Mouse (Mus musculus): ENCODE measurements around the gene Rab7b. TPM values are rescaled to one million over a fixed set of nuclear protein-coding genes. Genes with fewer than 3 reads are reported as not detected.

The Rab7b gene
- total and polyA plus RNA-seq, 3 experiments: 0.19 TPM; not detected in 2

- H3K27ac ChIP-seq (ENCODE audit: insufficient read depth, low read depth): no peak overlapping the region
- H3K4me3 ChIP-seq (replicated peaks in 1 of 3; ENCODE audit: low read depth in 2 of 3, low read length in 2 of 3, poor library complexity in 1 of 3): no peak overlapping the region
- peaks cover 2% of the 10 kb centered on the region for H3K27me3 ChIP-seq (replicated peaks)
- TF ChIP-seq ZC3H11A (IDR thresholded peaks at IDR 0.05; ENCODE audit: low read depth, low read length) (no peak), SMC3 (IDR thresholded peaks at IDR 0.05; ENCODE audit: low read depth, low read length) (no peak), POLR2AphosphoS2 (IDR thresholded peaks at IDR 0.05; ENCODE audit: low read depth, low read length) (no peak), CHD2 (IDR thresholded peaks at IDR 0.05; ENCODE audit: low read length) (no peak), NELFE (IDR thresholded peaks at IDR 0.05; ENCODE audit: low read depth, low read length) (no peak), POLR2A (IDR thresholded peaks at IDR 0.05; ENCODE audit: low read depth, low read length) (no peak), EP300 (IDR thresholded peaks at IDR 0.05; ENCODE audit: low read length) (no peak), UBTF (IDR thresholded peaks at IDR 0.05; ENCODE audit: low read depth, low read length) (no peak), MAX (IDR thresholded peaks at IDR 0.05; ENCODE audit: low read length) (no peak), MAZ (IDR thresholded peaks at IDR 0.05; ENCODE audit: low read depth, low read length) (no peak)
- H3K4me1 ChIP-seq (ENCODE audit: control insufficient read depth in 1 of 2, insufficient read depth in 2 of 2): peaks cover 17 to 61% of the 10 kb centered on the region in 2 experiments
- DNase-seq (ENCODE audit: extremely low read depth): no peak
- in situ Hi-C loops (cut with MboI; ENCODE audit: low pct_ligation_motif_present, low pct_unique_long_range_greater_than_20kb, low sequenced_read_pairs) (loop anchor here (5.0 kb wide), 1 partner anchor 40 kb away; no protein-coding TSS in a partner anchor), dilution Hi-C loops (cut with MboI; ENCODE audit: extremely low pct_ligation_motif_present, extremely low pct_unique_long_range_greater_than_20kb, low sequenced_read_pairs) (no loop called here)
- no peaks in the 10 kb centered on the region for H3K9me3 ChIP-seq (replicated peaks; ENCODE audit: low read length)
- no peaks in the 10 kb centered on the region for H3K79me2 ChIP-seq (replicated peaks; ENCODE audit: control insufficient read depth, extremely low read depth, insufficient read depth, poor library complexity, severe bottlenecking)
- no peak overlapping the region for H3K4me2 ChIP-seq (ENCODE audit: insufficient read depth, low read depth, poor library complexity, severe bottlenecking)
- H3K9ac ChIP-seq (ENCODE audit: insufficient read depth, low read depth): no peak overlapping the region
- no peaks in the 10 kb centered on the region for H3K36me3 ChIP-seq (replicated peaks in 1 of 2; ENCODE audit: control insufficient read depth in 1 of 2, insufficient read depth in 1 of 2, low read length in 1 of 2)
Measured at GRCm38 (mm10) chr1:131757211-131757610, 68.7 kb downstream of the Rab7b start.

DNA sequence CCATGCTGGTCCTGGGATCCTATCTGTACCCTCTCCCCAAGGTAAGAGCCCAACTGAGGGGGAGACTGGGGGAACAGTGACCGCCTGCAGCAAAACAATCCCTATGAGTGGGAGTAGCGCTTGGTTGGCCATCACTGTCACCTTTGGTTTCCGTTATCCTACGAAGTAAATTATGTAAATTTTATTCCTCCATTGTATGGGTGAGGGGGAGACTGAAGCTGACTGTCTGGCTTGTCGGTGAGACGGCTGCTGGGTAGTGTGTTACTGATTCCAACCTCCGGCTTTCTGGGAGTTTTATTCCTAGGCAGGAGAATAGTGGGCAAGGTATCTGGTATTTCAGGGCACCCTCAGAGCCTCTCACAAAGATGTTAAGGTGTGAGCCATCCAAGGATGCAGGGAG lies 70.3 kb downstream of the Rab7b start:
- H3K27me3 ChIP-seq (replicated peaks): no peaks in the 10 kb centered on the region
- TF ChIP-seq USF1 (IDR thresholded peaks at IDR 0.05; ENCODE audit: low read depth, low read length) (no peak), MAX (IDR thresholded peaks at IDR 0.05; ENCODE audit: low read length) (no peak), ZC3H11A (IDR thresholded peaks at IDR 0.05; ENCODE audit: low read depth, low read length) (no peak), SIN3A (IDR thresholded peaks at IDR 0.05; ENCODE audit: low read length) (no peak), EP300 (IDR thresholded peaks at IDR 0.05; ENCODE audit: low read length) (no peak), RAD21 (IDR thresholded peaks at IDR 0.05; ENCODE audit: low read depth, low read length) (no peak), MXI1 (IDR thresholded peaks at IDR 0.05; ENCODE audit: low read depth, low read length) (no peak), CTCF (conservative IDR thresholded peaks at IDR 0.05 in 1 of 2, IDR thresholded peaks at IDR 0.05 in 1 of 2; ENCODE audit: low read depth in 2 of 2, low read length in 2 of 2) (no peak), RCOR1 (conservative IDR thresholded peaks at IDR 0.05; ENCODE audit: low read depth, low read length) (no peak)
- in situ Hi-C loops (cut with MboI; ENCODE audit: low pct_ligation_motif_present, low pct_unique_long_range_greater_than_20kb, low sequenced_read_pairs) (loop anchor here (5.0 kb wide), 1 partner anchor 41 kb away; no protein-coding TSS in a partner anchor), dilution Hi-C loops (cut with MboI; ENCODE audit: extremely low pct_ligation_motif_present, extremely low pct_unique_long_range_greater_than_20kb, low sequenced_read_pairs) (no loop called here)
- no peak overlapping the region for H3K4me2 ChIP-seq (ENCODE audit: insufficient read depth, low read depth, poor library complexity, severe bottlenecking)
- no peaks in the 10 kb centered on the region for H3K79me2 ChIP-seq (replicated peaks; ENCODE audit: control insufficient read depth, extremely low read depth, insufficient read depth, poor library complexity, severe bottlenecking)
- no peak for DNase-seq (ENCODE audit: extremely low read depth)
- H3K9ac ChIP-seq (ENCODE audit: insufficient read depth, low read depth): no peak overlapping the region
- no peaks in the 10 kb centered on the region for H3K36me3 ChIP-seq (replicated peaks in 1 of 2; ENCODE audit: control insufficient read depth in 1 of 2, insufficient read depth in 1 of 2, low read length in 1 of 2)
- no peak overlapping the region for H3K27ac ChIP-seq (ENCODE audit: insufficient read depth, low read depth)
- peaks cover 17 to 53% of the 10 kb centered on the region in 2 experiments for H3K4me1 ChIP-seq (ENCODE audit: control insufficient read depth in 1 of 2, insufficient read depth in 2 of 2)
- no peaks in the 10 kb centered on the region for H3K9me3 ChIP-seq (replicated peaks; ENCODE audit: low read length)
- H3K4me3 ChIP-seq (replicated peaks in 1 of 3; ENCODE audit: low read depth in 2 of 3, low read length in 2 of 3, poor library complexity in 1 of 3): no peak overlapping the region
